Mouse (Mus musculus) regulatory T cell (primary cell): ENCODE data around the gene Jmjd1c.

Source experiments
- in situ Hi-C: fragments of 300-600 bp; cut with MboI, MseI; formaldehyde crosslinking; loops from one replicate; pipeline ENCODE4 v1.15.1; 2025; ENCODE audit warnings: high pct_unique_total_duplicates

Jmjd1c gene

GRCm38 (mm10) chr10:67095798-67096620, at the start of gene Jmjd1c:
Gene Jmjd1c, plus strand, starts transcription at chr10:67096125.
- in situ Hi-C loops = no loop called here

- in situ Hi-C loops = no loop called here
These were observed 47.9 kb upstream of the Jmjd1c start for GRCm38 (mm10) chr10:67047712-67048645.

- in situ Hi-C loops = no loop called here
These were observed 46.9 kb upstream of the Jmjd1c start for GRCm38 (mm10) chr10:67048871-67049615.

DNA sequence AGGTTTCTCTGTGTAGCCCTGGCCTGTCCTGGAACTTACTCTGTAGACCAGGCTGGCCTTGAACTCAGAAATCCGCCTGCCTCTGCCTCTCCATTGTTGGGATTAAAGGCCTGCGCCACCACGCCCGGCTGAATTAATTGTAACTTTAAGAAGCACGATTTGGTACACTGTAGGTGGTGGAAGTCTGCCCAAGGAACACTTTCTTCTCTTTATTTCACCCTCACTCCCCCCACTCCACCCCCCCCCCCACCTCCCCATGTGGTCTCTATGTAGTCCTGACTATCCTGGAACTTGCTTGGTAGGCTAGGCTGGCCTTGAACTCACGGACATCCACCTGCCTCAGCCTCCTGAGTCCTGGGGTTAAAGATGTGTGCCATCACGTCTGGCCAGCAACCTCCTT, 46.3 kb upstream of the Jmjd1c start:
- in situ Hi-C loops = no loop called here

GRCm38 (mm10) chr10:67050766-67051165, 45.2 kb upstream of the Jmjd1c start:
- in situ Hi-C loops = no loop called here

DNA sequence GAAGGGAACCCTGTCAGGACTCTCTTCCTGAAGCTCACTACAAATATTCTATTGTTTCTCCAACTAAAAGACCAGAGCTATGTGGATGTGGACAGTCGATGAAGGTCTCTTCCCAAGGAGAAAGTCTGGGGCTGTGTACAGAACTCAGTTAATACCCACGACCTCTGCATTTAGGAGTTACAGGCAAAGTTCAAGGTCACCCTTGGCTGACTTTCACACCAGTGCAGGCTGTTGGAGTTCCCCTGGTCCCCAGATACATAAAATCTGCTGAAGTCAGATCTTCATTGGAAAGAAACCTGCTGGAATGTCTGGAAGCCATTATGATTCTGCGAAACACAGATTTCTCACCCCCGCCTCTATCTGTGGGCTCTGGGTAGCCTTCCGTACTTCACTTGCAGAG, 44.5 kb upstream of the Jmjd1c start:
- in situ Hi-C loops = no loop called here

- in situ Hi-C loops = no loop called here
These were observed 43.5 kb upstream of the Jmjd1c start for GRCm38 (mm10) chr10:67052429-67052828.

- in situ Hi-C loops = no loop called here
These were observed 42.5 kb upstream of the Jmjd1c start for GRCm38 (mm10) chr10:67053475-67053874.

- in situ Hi-C loops = no loop called here
These were observed 39.8 kb upstream of the Jmjd1c start for GRCm38 (mm10) chr10:67055867-67056856.

DNA sequence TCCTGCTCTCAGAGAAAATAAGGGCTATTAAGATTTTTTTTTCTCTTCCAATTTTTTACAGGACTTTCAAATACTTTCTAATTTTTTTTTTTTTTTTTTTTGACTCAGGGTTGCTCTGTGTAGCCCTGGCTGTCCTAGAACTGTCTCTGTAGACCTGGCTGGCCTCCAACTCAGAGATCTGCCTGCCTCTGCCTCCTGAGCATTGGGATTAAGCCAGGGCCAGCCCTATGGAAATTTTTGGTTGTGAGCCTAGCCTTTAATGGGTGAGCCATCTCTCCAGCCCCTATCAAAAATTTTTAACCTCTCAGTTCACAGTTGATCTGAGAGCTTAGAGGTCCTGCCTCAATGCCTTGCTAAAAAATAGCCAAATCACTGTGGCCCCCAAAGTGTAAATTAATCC, 38.7 kb upstream of the Jmjd1c start:
- in situ Hi-C loops = no loop called here

GRCm38 (mm10) chr10:67057696-67058095, 38.2 kb upstream of the Jmjd1c start:
- in situ Hi-C loops = no loop called here

DNA sequence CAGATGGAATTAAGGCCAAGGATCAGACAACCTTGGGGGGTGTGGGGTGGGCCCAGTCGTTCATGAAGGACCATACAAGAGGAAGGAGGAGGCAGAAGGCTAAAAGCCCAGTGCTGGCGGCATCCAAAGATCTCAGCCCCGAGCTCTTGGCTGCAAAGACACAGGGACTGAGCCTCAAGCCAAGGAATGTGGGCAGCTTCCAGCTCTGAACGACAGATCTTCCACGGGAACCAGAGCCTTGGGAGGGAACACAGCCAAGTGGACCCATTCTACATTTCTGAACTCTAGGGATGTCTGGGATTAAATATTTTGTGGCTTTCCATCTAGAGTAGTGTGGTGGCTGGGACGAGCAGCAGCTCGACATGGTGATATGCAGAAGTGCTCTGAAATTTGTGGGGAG, 37.6 kb upstream of the Jmjd1c start:
- in situ Hi-C loops = no loop called here

DNA sequence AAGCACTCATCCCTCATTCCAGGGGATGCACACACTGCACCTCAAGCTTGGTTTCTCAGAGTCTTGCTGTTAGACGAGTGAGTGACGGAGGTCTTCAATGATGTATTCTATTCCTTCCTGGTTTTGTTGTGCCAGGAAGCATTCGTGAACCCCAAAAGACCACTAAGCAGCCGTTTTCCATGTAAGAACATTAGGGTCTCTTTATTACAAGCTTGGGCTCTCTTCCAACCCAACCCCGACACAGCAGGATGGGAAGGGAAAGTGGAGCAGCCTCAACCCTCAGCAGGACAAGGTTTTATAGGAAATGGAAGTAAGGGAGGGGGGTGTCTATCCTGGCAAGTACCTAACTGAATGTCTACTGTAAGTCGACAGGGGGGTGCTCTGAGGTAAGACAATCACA, 37.2 kb upstream of the Jmjd1c start:
- in situ Hi-C loops = no loop called here

DNA sequence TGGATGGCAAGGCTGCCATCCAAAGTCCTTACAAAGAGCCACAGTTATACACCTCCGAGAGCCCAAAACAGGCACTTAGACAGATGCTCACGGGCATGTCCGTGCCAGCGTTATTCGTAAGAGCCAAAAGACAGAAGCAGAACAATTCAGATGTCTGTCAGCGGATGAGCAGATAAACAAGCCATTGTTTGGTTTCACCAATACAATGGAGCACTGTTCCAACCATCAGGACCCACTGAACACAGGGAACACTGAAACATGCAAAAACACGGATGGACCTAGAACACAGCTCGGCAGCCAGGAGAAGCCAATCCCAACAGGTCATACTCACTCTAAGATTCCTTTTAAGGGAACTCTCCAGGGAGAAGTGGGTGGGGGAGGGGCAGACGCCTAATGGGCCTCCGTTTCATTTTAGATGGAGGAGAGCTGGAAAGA, 34.5 kb upstream of the Jmjd1c start:
- in situ Hi-C loops = no loop called here

DNA sequence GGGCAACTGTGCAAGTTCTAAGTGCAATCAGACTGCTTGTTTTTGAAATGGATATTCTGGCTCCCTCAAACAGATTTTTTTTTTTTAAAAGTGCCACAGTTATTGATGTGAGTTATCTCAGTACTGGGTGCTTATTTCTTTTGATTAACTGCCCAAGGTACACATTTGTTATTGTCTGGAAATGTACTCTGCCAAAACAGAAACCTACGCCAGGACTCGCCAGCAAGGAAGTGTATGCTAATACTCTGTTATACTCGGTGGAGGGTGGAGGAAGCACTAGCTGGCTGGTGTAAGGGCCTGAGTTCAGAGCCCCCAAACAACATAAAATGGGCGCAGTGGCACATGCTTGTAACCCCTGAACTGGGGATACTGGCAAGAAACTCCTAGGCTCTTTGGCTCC, 34.1 kb upstream of the Jmjd1c start:
- in situ Hi-C loops = no loop called here

DNA sequence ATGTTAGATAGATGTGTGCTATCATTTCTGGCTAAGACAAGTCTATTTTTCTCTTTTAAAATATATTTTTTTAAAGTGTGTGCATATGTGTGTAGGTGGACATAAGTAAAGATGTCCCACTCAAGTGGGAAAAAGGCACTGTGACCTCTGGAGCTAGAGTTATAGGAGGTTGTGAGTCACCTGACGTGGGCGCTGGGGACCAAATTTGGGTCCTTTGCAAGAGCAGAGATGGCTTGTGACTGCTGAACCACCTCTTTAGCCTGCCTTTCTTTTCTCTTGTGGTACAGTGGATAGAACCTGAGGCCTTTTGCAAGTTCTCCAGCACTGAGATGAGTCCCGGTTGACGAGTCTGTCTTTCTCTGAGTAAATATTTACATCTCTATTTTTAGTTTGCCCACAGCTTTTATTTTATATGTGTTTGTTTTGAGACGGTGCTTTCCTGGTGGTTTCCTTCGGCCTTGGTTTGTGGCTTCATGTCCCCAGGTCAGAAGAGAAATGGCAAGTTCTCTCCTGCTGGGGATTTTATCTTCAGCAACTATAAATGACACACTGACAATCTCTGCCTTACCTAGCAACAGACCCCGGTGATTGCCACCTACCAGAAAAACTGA, 30.5 kb upstream of the Jmjd1c start:
- in situ Hi-C loops = no loop called here

- in situ Hi-C loops = no loop called here
These were observed 30.0 kb upstream of the Jmjd1c start for GRCm38 (mm10) chr10:67065927-67066326.

- in situ Hi-C loops = no loop called here
These were observed 29.5 kb upstream of the Jmjd1c start for GRCm38 (mm10) chr10:67066421-67066820.

DNA sequence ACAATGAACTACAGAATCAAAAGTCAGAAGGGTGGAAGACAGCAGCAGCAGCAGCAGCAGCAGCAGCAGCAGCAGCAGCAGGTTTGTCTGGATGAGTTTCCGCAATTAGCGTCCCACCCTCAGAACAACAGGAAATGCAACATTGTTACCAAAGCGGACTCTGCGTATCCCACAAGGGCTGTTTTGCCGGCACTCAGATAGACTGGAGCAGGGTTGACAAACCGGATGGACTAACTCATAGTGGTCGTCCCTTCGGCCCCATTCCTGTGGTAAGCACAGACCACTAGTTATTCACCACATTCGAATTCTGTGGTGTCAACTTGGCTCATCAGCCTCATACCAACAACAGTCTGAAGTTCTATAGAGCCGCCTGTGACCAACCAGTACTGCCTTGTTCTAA, 26.9 kb upstream of the Jmjd1c start:
- in situ Hi-C loops = no loop called here

GRCm38 (mm10) chr10:67071389-67071788, 24.5 kb upstream of the Jmjd1c start:
- in situ Hi-C loops = no loop called here
